Mouse (Mus musculus) cortical plate, adult 2 months (tissue): ENCODE data around the gene BC037034.

Experiments used
- CTCF ChIP-seq: fragments of 200-500 bp; IDR thresholded peaks from 2 replicates; pipeline ENCODE4 v1.5.1; 2011; ENCODE audit warnings: mild to moderate bottlenecking, control low read depth, low read length; ENCODE audit not compliant: insufficient read depth; ENCODE audit errors: extremely low read depth
- POLR2A ChIP-seq: fragments of 200-500 bp; IDR thresholded peaks from 2 replicates; pipeline ENCODE4 v1.6.1; 2011; ENCODE audit warnings: mild to moderate bottlenecking, low read length, control low read depth; ENCODE audit not compliant: insufficient read depth; ENCODE audit errors: extremely low read depth

DNA sequence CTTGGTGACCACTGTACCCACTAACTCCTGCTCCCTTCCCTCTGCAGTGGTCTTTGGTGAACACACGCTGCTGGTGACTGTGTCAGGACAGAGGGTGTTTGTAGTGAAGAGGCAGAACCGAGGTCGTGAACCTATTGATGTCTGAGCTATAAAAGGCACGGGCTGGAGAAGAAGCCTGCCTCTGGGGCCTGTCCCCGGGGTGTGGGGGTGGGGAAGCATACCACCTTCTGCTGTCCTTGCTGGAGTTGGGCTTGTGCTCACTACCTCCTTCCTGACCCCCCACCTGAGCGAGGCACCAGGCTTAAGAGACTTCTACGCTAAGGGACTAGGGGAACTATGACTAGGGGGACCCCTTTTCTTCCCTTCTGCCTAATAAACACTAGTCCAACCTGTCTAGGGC is 4.8 kb downstream of the BC037034 start:
- no peak for TF ChIP-seq CTCF
- TF ChIP-seq POLR2A: no peak
